Mouse (Mus musculus) heart, postnatal 25 days (tissue): ENCODE measurements at regions not wholly inside any gene's neighbourhood (a gene's known extent, or its start where the extent isn't known, plus 50 kb on each side); places are given as distances from the start of the nearest gene placed in this dataset.

Experiments used
- DNase-seq: peaks from one replicate; pipeline ENCODE4 v3.0.0; 2022; ENCODE audit warnings: low spot score
- intact Hi-C: fragments of 180-260 bp; cut with DNase I; formaldehyde crosslinking; loops from one replicate; pipeline ENCODE4 v1.15.1; 2025

DNA sequence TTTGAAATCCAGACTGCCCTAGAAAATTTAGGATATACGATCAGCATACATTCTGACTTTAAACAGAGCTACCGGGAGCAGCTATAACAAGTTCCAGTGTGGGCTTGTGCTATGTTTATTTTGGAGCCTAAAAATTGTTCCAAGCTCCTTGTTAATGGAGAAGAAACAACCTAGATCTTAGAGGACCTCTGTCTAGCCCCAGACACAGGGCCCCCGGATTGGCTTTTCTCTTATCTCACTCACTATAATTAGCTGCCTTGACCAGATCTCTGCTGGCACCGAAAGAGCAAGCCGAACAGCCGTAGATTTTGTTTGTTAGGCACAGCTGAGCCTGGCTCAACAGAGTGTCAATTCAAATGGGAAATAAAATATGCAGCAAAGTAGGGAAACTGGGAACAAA, 50.1 kb upstream of the Herpud2 start:
- intact Hi-C loops: loop anchor here (2.0 kb wide), 1 partner anchor 27 kb away; no protein-coding TSS in a partner anchor
- DNase-seq: no peak
